Mouse (Mus musculus) hindbrain, embryonic 11.5 days (tissue): ENCODE measurements around the gene Plppr2. TPM values are rescaled to one million over a fixed set of nuclear protein-coding genes. Genes with fewer than 3 reads are reported as not detected.

Experiments
- ATAC-seq: fragments of 200-750 bp; cut with Nextera tagmentation; 2 replicates; pipeline ENCODE4 v1.8.0; 2017; ENCODE audit warnings: mild to moderate bottlenecking, moderate TSS enrichment, moderate library complexity; ENCODE audit not compliant: low FRiP score
- DNase-seq: peaks from one replicate; pipeline ENCODE4 v3.0.0-alpha.2; 2015; ENCODE audit warnings: low spot score
- H3K27ac ChIP-seq: fragments of 300-500 bp; sonication (generic); 2 replicates; pipeline ENCODE4 v1.5.1; 2014; ENCODE audit warnings: mild to moderate bottlenecking, low read depth, low read length
- H3K27me3 ChIP-seq: fragments of 300-500 bp; sonication (generic); 2 replicates; pipeline ENCODE4 v1.6.1; 2014; ENCODE audit warnings: mild to moderate bottlenecking, low read length, moderate library complexity, mixed read lengths; ENCODE audit not compliant: control insufficient read depth, insufficient read depth
- H3K36me3 ChIP-seq: fragments of 300-500 bp; sonication (generic); 2 replicates; pipeline ENCODE4 v1.6.1; 2014; ENCODE audit warnings: mild to moderate bottlenecking, low read length, moderate library complexity, mixed read lengths; ENCODE audit not compliant: control insufficient read depth, insufficient read depth
- H3K4me1 ChIP-seq: fragments of 300-500 bp; sonication (generic); replicated peaks from 2 replicates; pipeline ENCODE4 v1.6.1; 2014; ENCODE audit warnings: low read length, mixed read lengths; ENCODE audit not compliant: control insufficient read depth, insufficient read depth
- H3K4me2 ChIP-seq: fragments of 300-500 bp; sonication (generic); replicated peaks from 2 replicates; pipeline ENCODE4 v1.6.1; 2014; ENCODE audit warnings: mild to moderate bottlenecking, low read depth, low read length
- H3K4me3 ChIP-seq: fragments of 300-500 bp; sonication (generic); 2 replicates; pipeline ENCODE4 v1.5.1; 2014; ENCODE audit warnings: low read depth, low read length
- H3K9ac ChIP-seq: fragments of 300-500 bp; sonication (generic); 2 replicates; pipeline ENCODE4 v1.6.1; 2014; ENCODE audit warnings: low read depth, low read length
- H3K9me3 ChIP-seq: fragments of 300-500 bp; sonication (generic); 2 replicates; pipeline ENCODE4 v1.6.1; 2016; ENCODE audit warnings: low read length; ENCODE audit not compliant: control insufficient read depth
- WGBS: fragments of 180-500 bp; shearing (Covaris S2); extraction: QIAGEN DNeasy Blood & Tissue Kit; methylation state at CpG from one replicate; pipeline ENCODE4 v1.1.7; 2014; 5-methylcytosine and 5-hydroxymethylcytosine counted together
- polyA plus RNA-seq: library from polyadenylated mRNA; unstranded; fragments of >200 nt; fragmentation: Nextera tagmentation; extraction: Ambion mirVana; gene quantifications from 2 replicates; pipeline ENCODE4 v1.2.1, GENCODE M21; 2014

Plppr2 gene
- polyA plus RNA-seq, 1 experiment from 2014 or later: 22.3 TPM

DNA sequence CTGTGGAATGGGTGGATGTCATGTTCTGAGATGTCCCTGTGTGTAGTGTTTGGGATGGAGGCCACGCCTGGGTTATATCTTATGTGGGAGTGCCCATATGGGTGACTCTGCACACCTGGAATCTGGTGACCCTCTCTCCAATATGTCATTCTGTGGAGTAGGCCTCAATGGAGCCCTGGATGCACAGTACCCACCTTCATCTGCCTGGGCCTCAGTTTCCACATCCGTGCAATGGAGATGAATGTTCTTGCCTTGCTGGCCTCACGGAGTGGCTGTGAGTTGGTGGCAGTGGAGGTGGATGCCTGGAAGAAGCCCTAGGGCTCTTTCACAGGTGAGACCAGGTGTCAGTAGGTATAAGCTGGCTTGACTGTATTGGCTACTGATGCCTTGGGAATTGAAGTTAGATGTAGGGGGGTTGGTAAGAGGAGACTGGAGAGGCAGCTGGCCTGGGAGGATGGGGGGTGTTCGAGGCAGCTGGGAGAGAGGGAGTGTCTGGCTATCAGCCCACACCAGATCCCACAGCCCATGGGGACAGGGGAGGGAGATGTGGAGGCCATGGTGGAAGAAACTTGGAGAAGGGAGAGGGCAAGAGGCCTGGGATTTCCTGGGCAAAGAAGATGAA lies 1.5 kb downstream of the Plppr2 start:
- Histone ChIP-seq H3K4me2 (no peak overlapping the region), H3K4me1 (no peaks in the 10 kb centered on the region), H3K9ac (no peak overlapping the region), H3K27ac (no peak overlapping the region), H3K9me3 (no peaks in the 10 kb centered on the region), H3K36me3 (no peaks in the 10 kb centered on the region), H3K4me3 (no peak overlapping the region), H3K27me3 (no peaks in the 10 kb centered on the region)
- 91% methylated on average over 4 of the region's 4 CpGs for WGBS
- ATAC-seq (no peak), DNase-seq (no peak)

DNA sequence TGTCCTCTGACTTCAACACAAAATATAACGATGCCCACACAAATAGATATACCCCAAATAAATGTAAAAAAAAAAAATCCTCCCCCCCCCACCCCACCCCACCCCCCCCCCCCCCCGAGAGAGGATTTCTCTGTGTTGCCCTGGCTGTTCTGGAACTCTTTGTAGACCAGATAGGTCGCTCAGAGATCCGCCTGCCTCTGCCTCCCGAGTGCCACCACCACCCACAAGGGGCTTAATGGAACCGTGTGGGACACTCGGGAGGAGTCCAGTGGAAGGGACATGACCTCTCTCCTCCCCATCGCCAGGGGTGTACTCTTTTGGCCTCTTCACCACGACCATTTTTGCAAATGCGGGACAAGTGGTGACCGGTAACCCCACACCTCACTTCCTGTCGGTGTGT lies 6.2 kb downstream of the Plppr2 start:
- H3K9me3 ChIP-seq: no peaks in the 10 kb centered on the region
- H3K27ac ChIP-seq: no peak overlapping the region
- DNase-seq: no peak
- H3K4me2 ChIP-seq: no peak overlapping the region
- no peak overlapping the region for H3K4me3 ChIP-seq
- no peaks in the 10 kb centered on the region; the same call in 1 of the 2 replicates for H3K4me1 ChIP-seq
- H3K36me3 ChIP-seq: no peaks in the 10 kb centered on the region
- WGBS: 78% methylated on average over 11 of the region's 12 CpGs
- no peak for ATAC-seq
- peaks cover 6% of the 10 kb centered on the region; the same call in 1 of the 2 replicates for H3K27me3 ChIP-seq
- no peak overlapping the region for H3K9ac ChIP-seq

DNA sequence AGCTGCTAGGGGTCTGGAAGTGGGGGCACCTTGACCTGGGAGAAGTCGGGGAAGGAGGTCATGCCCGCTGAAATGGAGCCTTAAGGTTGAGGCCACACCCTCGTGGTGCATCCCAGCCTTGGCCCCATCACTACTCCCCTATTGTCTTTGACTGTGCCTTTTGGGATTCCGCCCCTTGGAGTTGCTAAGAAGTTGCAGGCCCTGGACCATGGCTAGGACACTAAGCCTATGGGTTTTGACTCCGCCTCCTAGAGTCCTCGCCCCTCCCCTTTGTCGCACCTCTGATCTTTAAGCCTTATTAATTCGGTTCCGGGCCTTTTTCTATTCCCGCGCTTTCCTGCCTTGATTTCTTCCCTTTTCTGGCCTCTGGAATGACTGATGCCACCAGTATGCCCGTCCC lies 6.8 kb downstream of the Plppr2 start:
- Histone ChIP-seq H3K36me3 (no peaks in the 10 kb centered on the region), H3K4me3 (no peak overlapping the region), H3K27ac (no peak overlapping the region), H3K4me2 (no peak overlapping the region), H3K4me1 (no peaks in the 10 kb centered on the region; the same call in 1 of the 2 replicates), H3K27me3 (peaks cover 7% of the 10 kb centered on the region; the same call in 1 of the 2 replicates), H3K9me3 (no peaks in the 10 kb centered on the region), H3K9ac (no peak overlapping the region)
- DNase-seq: no peak
- WGBS: 54% methylated on average over 12 of the region's 12 CpGs
- 0 out of 2 replicates have a peak, but pooled peaks have one; percentile 33 for ATAC-seq

DNA sequence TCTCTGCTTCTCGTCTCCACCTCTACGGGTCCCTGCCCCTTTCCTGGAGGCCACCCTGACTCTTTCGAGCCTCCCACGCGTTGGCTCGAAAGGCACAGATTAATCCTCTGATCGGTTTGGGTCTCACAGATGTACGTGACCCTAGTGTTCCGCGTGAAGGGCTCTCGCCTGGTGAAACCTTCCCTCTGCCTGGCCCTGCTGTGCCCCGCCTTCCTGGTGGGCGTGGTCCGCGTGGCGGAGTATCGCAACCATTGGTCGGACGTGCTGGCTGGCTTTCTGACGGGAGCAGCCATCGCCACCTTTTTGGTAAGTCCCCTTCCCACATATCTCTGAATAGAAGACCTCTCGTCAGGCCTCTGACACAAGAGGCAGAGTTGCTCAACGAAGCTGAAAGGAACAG lies 7.4 kb downstream of the Plppr2 start:
- H3K27me3 ChIP-seq: peaks cover 7% of the 10 kb centered on the region; the same call in 1 of the 2 replicates
- DNase-seq (no peak), ATAC-seq (no peak)
- no peak overlapping the region for H3K9ac ChIP-seq
- no peaks in the 10 kb centered on the region for H3K9me3 ChIP-seq
- H3K4me3 ChIP-seq: no peak overlapping the region
- H3K36me3 ChIP-seq: no peaks in the 10 kb centered on the region
- 21% methylated on average over 23 of the region's 23 CpGs for WGBS
- no peak overlapping the region; the same call in 1 of the 2 replicates for H3K4me2 ChIP-seq
- no peaks in the 10 kb centered on the region; the same call in 1 of the 2 replicates for H3K4me1 ChIP-seq
- H3K27ac ChIP-seq: no peak overlapping the region

DNA sequence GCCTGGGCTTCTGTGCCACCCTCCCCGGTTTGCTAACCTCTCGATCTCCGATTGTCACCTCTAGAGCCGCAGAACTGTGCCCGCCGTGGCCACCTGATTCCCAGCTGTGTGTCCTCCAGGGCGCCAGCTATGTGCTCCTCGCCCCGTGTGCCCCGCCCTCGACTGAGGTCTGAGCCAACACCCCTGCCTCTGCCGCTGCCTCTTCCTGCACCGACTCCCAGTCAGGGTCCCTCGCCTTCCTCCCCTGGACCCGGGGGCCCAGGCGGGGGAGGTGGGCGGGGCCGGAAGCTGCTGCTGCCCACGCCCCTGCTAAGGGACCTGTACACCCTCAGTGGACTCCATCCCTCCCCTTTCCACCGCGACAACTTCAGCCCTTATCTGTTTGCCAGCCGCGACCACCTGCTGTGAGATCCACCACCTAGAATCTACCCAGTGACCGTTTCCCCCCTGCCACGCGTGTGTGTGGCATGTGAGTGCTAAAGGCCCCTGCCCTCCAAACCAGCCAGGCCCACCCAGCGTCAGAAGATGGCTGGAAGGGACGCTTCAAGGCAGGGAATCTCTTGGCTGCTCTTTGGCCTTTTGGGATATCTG lies 10.8 kb downstream of the Plppr2 start:
- Histone ChIP-seq H3K27ac (no peak overlapping the region), H3K4me2 (no peak overlapping the region), H3K9ac (no peak overlapping the region), H3K9me3 (no peaks in the 10 kb centered on the region), H3K4me3 (no peak overlapping the region; the same call in 1 of the 2 replicates), H3K36me3 (no peaks in the 10 kb centered on the region), H3K4me1 (no peaks in the 10 kb centered on the region; the same call in 1 of the 2 replicates), H3K27me3 (peaks cover 7% of the 10 kb centered on the region; the same call in 1 of the 2 replicates)
- WGBS: 5% methylated on average over 23 of the region's 28 CpGs
- ATAC-seq: peak; percentile 18; the same call in 1 of the 2 replicates
- DNase-seq: no peak

DNA sequence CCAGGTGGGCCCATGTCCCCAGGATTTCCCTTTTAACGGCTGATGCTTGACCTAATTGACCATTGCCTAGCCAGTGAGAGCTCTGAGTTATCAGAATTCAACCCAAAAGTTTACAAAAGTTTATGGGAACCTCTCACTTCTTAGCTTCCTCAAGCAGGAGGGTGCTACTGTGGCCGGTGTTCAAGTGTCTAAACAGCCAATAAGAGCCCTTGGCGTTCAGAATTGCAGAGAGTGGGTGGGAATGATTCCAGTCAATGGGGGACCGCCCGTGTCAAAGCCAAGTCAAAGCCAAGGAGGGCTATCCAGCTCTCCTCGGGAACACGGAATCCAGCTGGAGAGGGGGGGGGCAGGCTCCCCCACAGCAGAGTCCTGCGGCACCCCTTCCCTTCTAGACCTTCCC lies 11.3 kb downstream of the Plppr2 start:
- WGBS: 56% methylated on average over 8 of the region's 8 CpGs

DNA sequence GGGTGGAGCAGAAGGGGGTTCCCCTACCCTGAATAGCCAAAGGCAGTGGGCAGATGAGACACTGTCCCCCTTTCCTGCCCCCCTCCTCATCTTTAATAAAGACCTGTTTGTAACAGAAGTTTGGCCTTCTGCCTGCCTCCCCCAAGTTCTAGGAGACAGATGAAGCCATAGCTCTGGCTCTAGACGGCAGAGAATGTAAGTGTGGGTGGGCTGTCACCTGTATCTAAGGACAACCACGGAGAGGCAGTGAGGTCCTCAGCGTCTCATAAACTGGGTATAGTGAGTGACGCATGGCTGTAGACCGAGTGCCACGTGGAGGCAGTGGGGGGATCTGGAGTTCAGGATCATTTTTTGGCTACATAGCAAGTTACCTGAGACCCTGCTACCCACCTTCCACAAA lies 12.0 kb downstream of the Plppr2 start:
- no peak overlapping the region for H3K9ac ChIP-seq
- ATAC-seq (no peak), DNase-seq (no peak)
- WGBS: 74% methylated on average over 6 of the region's 6 CpGs
- H3K4me1 ChIP-seq: peaks cover 2% of the 10 kb centered on the region; the same call in 1 of the 2 replicates
- no peak overlapping the region for H3K27ac ChIP-seq
- H3K36me3 ChIP-seq: no peaks in the 10 kb centered on the region
- peaks cover 7% of the 10 kb centered on the region; the same call in 1 of the 2 replicates for H3K27me3 ChIP-seq
- no peaks in the 10 kb centered on the region for H3K9me3 ChIP-seq
- H3K4me3 ChIP-seq: no peak overlapping the region
- H3K4me2 ChIP-seq: no peak overlapping the region

More for the DNA sequence above, 11.3 kb downstream of the Plppr2 start:
- no peak overlapping the region for H3K4me3 ChIP-seq
- H3K27ac ChIP-seq: no peak overlapping the region
- H3K36me3 ChIP-seq: no peaks in the 10 kb centered on the region
- ATAC-seq: no peak
- H3K27me3 ChIP-seq: peaks cover 7% of the 10 kb centered on the region; the same call in 1 of the 2 replicates
- no peak overlapping the region for H3K9ac ChIP-seq
- no peak for DNase-seq
- no peaks in the 10 kb centered on the region for H3K9me3 ChIP-seq
- H3K4me2 ChIP-seq: no peak overlapping the region
- no peaks in the 10 kb centered on the region; the same call in 1 of the 2 replicates for H3K4me1 ChIP-seq

DNA sequence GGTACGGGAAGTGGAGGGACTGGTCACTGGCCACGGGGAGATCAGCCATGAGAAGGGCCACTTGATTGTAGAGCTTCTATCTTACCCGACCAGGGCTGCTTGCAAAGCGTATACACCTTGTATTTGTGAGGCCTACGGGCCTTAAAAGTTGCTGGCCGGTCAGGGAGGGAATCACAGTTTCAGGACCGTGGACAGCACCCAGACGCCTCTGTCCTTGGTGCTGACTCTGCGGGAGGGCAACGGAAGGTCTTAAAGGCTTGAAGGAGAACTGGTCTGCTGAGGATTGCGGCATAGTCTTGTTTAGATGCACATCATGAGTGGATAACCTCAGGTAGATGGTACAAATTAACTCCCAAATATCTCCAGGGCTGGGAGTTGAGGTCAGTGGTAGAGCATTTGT lies 13.5 kb downstream of the Plppr2 start:
- H3K36me3 ChIP-seq: no peaks in the 10 kb centered on the region
- ATAC-seq (no peak), DNase-seq (peak; percentile 86)
- no peak overlapping the region for H3K4me3 ChIP-seq
- peaks cover 7% of the 10 kb centered on the region; the same call in 1 of the 2 replicates for H3K27me3 ChIP-seq
- H3K9ac ChIP-seq: no peak overlapping the region
- H3K4me2 ChIP-seq: no peak overlapping the region
- 16% methylated on average over 11 of the region's 11 CpGs for WGBS
- H3K4me1 ChIP-seq: peaks cover 2% of the 10 kb centered on the region; the same call in 1 of the 2 replicates
- no peak overlapping the region for H3K27ac ChIP-seq
- no peaks in the 10 kb centered on the region for H3K9me3 ChIP-seq
